Mouse (Mus musculus) bone marrow, adult 2 months (tissue): ENCODE measurements around the gene Srl. TPM values are rescaled to one million over a fixed set of nuclear protein-coding genes. Genes with fewer than 3 reads are reported as not detected.
"Not testable (repeated sequence)": the region's sequence is repeated elsewhere in the genome, so short reads cannot be mapped to it uniquely, and the experiment has no call there.

Source experiments
- H3K27ac ChIP-seq: fragments of 200-500 bp; 2 replicates; pipeline ENCODE4 v1.5.1; 2012; ENCODE audit warnings: low read depth, mild to moderate bottlenecking, control low read depth, inconsistent platforms, low read length; ENCODE audit not compliant: control insufficient read depth, poor library complexity, insufficient read depth
- H3K4me1 ChIP-seq: fragments of 200-500 bp; 2 replicates; pipeline ENCODE4 v1.6.1; 2011; ENCODE audit warnings: low read length; ENCODE audit not compliant: control insufficient read depth, insufficient read depth
- H3K4me3 ChIP-seq: fragments of 200-500 bp; replicated peaks from 2 replicates; pipeline ENCODE3; 2011; ENCODE audit warnings: mild to moderate bottlenecking, low read depth, low read length, control low read depth; ENCODE audit not compliant: control insufficient read depth
- CTCF ChIP-seq: fragments of 200-500 bp; IDR thresholded peaks from 2 replicates; pipeline ENCODE4 v1.5.1; 2011; ENCODE audit warnings: low read length, control low read depth; ENCODE audit not compliant: control insufficient read depth, insufficient read depth
- POLR2A ChIP-seq: fragments of 200-500 bp; IDR thresholded peaks from 2 replicates; pipeline ENCODE4 v1.6.1; 2011; ENCODE audit warnings: low read depth, mild to moderate bottlenecking, control low read depth, low read length, borderline replicate concordance; ENCODE audit not compliant: control insufficient read depth
- WGBS: fragments of 180-500 bp; shearing (Covaris S2); methylation state at CpG from one replicate; pipeline ENCODE4 v1.1.7; 2018; 5-methylcytosine and 5-hydroxymethylcytosine counted together
- polyA plus RNA-seq: library from polyadenylated mRNA; stranded (reverse); fragments of >200 nt; gene quantifications from 2 replicates; pipeline ENCODE4 v1.2.4, GENCODE M21; 2011; ENCODE audit warnings: low replicate concordance; ENCODE audit not compliant: missing spikeins, insufficient read depth, insufficient read length

The Srl gene
- polyA plus RNA-seq, 1 experiment = 1.2 TPM

- Histone ChIP-seq H3K4me3 (no peak overlapping the region), H3K27ac (no peak overlapping the region), H3K4me1 (no peaks in the 10 kb centered on the region; the same call in 1 of the 2 replicates)
- no peak for TF ChIP-seq POLR2A
- no peak for TF ChIP-seq CTCF
- 87% methylated on average over 9 of the region's 9 CpGs for WGBS
Measured at GRCm38 (mm10) chr16:4544845-4545244, 3.2 kb upstream of the Srl start.

GRCm38 (mm10) chr16:4543266-4543665 lies 1.6 kb upstream of the Srl start:
- TF ChIP-seq CTCF = no peak
- no peak for TF ChIP-seq POLR2A
- H3K4me1 ChIP-seq = peaks cover 2% of the 10 kb centered on the region
- 67% methylated on average over 3 of the region's 3 CpGs for WGBS
- H3K27ac ChIP-seq = no peak overlapping the region
- H3K4me3 ChIP-seq = no peak overlapping the region

GRCm38 (mm10) chr16:4542236-4542774 lies 689 bp upstream of the Srl start:
- Histone ChIP-seq H3K4me3 (no peak overlapping the region), H3K27ac (no peak overlapping the region), H3K4me1 (peaks cover 4% of the 10 kb centered on the region)
- WGBS = 47% methylated on average over 7 of the region's 7 CpGs
- TF ChIP-seq POLR2A (no peak), CTCF (no peak)

GRCm38 (mm10) chr16:4541033-4541432 lies 583 bp downstream of the Srl start:
- H3K27ac ChIP-seq = no peak overlapping the region
- H3K4me3 ChIP-seq = no peak overlapping the region
- no peak for TF ChIP-seq CTCF
- no peak for TF ChIP-seq POLR2A
- 60% methylated on average over 4 of the region's 4 CpGs for WGBS
- peaks cover 4% of the 10 kb centered on the region for H3K4me1 ChIP-seq

GRCm38 (mm10) chr16:4540064-4540775 lies 1.4 kb downstream of the Srl start:
- Histone ChIP-seq H3K4me1 (peaks cover 4% of the 10 kb centered on the region), H3K4me3 (no peak overlapping the region), H3K27ac (no peak overlapping the region)
- TF ChIP-seq POLR2A (no peak), CTCF (0 out of 2 replicates have a peak, but pooled peaks have one; percentile 13)
- WGBS = 90% methylated on average over 12 of the region's 12 CpGs

GRCm38 (mm10) chr16:4539521-4539920 lies 2.1 kb downstream of the Srl start:
- no peak for TF ChIP-seq POLR2A
- H3K4me3 ChIP-seq = no peak overlapping the region
- H3K4me1 ChIP-seq = peaks cover 4% of the 10 kb centered on the region
- WGBS = 38% methylated on average over 4 of the region's 4 CpGs
- no peak overlapping the region for H3K27ac ChIP-seq

GRCm38 (mm10) chr16:4537616-4538358 lies 3.8 kb downstream of the Srl start:
- no peak for TF ChIP-seq CTCF
- no peak for TF ChIP-seq POLR2A
- no peak overlapping the region for H3K27ac ChIP-seq
- WGBS = 11% methylated on average over 3 of the region's 3 CpGs

GRCm38 (mm10) chr16:4527373-4527772 lies 14.2 kb downstream of the Srl start:
- 87% methylated on average over 12 of the region's 12 CpGs for WGBS
- not testable (repeated sequence) for H3K4me3 ChIP-seq, H3K4me1 ChIP-seq, H3K27ac ChIP-seq

More at GRCm38 (mm10) chr16:4537616-4538358, 3.8 kb downstream of the Srl start:
- no peak overlapping the region for H3K4me3 ChIP-seq
- H3K4me1 ChIP-seq = peaks cover 4% of the 10 kb centered on the region
